Mouse (Mus musculus) midbrain, embryonic 14.5 days (tissue): ENCODE measurements around the gene Gm11567. TPM values are rescaled to one million over a fixed set of nuclear protein-coding genes. Genes with fewer than 3 reads are reported as not detected.
"Not testable (repeated sequence)": the region's sequence is repeated elsewhere in the genome, so short reads cannot be mapped to it uniquely, and the experiment has no call there.

Experiments used
- ATAC-seq: fragments of 200-750 bp; cut with Nextera tagmentation; 2 replicates; pipeline ENCODE4 v1.8.0; 2017; ENCODE audit warnings: moderate number of reproducible peaks, moderate library complexity; ENCODE audit not compliant: low FRiP score, low TSS enrichment
- DNase-seq: peaks from one replicate; pipeline ENCODE4 v3.0.0-alpha.2; 2015
- H3K27ac ChIP-seq: fragments of 300-500 bp; sonication (generic); replicated peaks from 2 replicates; pipeline ENCODE4 v1.5.1; 2014; ENCODE audit warnings: mild to moderate bottlenecking, low read depth, low read length, moderate library complexity
- H3K27me3 ChIP-seq: fragments of 300-500 bp; sonication (generic); 2 replicates; pipeline ENCODE4 v1.6.1; 2014; ENCODE audit warnings: low read length, control low read depth, mixed read lengths; ENCODE audit not compliant: control insufficient read depth, insufficient read depth
- H3K36me3 ChIP-seq: fragments of 300-500 bp; sonication (generic); 2 replicates; pipeline ENCODE4 v1.6.1; 2014; ENCODE audit warnings: low read length, control low read depth; ENCODE audit not compliant: control insufficient read depth, insufficient read depth
- H3K4me1 ChIP-seq: fragments of 300-500 bp; sonication (generic); 2 replicates; pipeline ENCODE4 v1.6.1; 2014; ENCODE audit warnings: mild to moderate bottlenecking, antibody characterized with exemption, low read length, control low read depth; ENCODE audit not compliant: control insufficient read depth, insufficient read depth
- H3K4me2 ChIP-seq: fragments of 300-500 bp; sonication (generic); 2 replicates; pipeline ENCODE4 v1.6.1; 2014; ENCODE audit warnings: mild to moderate bottlenecking, low read length, moderate library complexity
- H3K4me3 ChIP-seq: fragments of 300-500 bp; sonication (generic); replicated peaks from 2 replicates; pipeline ENCODE4 v1.5.1; 2014; ENCODE audit warnings: low read depth, low read length
- H3K9ac ChIP-seq: fragments of 300-500 bp; sonication (generic); replicated peaks from 2 replicates; pipeline ENCODE4 v1.6.1; 2014; ENCODE audit warnings: mild to moderate bottlenecking, low read length, moderate library complexity
- H3K9me3 ChIP-seq: fragments of 300-500 bp; sonication (generic); 2 replicates; pipeline ENCODE4 v1.6.1; 2016; ENCODE audit warnings: low read length, control low read depth, mixed read lengths; ENCODE audit not compliant: control insufficient read depth
- WGBS: fragments of 180-500 bp; shearing (Covaris S2); extraction: QIAGEN DNeasy Blood & Tissue Kit; methylation state at CpG from one replicate; pipeline ENCODE4 v1.1.7; 2014; 5-methylcytosine and 5-hydroxymethylcytosine counted together
- polyA plus RNA-seq: library from polyadenylated mRNA; unstranded; fragments of >200 nt; fragmentation: Nextera tagmentation; extraction: Ambion mirVana; gene quantifications from 2 replicates; pipeline ENCODE4 v1.2.1, GENCODE M21; 2014

Gene Gm11567
- polyA plus RNA-seq, 1 experiment from 2014 or later = not detected

DNA sequence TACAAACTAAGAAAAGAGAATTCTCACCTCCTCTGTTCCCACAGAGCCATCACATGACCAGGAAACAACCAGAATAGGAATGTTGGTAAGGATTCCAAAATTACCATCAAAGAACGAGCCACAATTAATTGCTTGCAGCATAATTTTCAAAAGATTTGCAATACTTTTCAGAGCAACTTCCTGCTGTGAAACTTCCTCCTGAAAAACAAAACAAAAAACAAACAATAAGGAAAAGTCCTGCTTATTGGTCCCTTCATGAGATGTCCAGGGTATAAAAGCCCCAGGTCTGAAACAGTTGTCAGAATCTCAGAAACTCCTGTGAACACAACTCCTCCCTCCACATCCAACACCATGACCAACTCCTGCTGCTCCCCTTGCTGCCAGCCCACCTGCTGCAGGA lies 5.9 kb upstream of the Gm11567 start, which contains the start of gene Krtap9-1:
Krtap9-1 (plus strand) TSS at position 301 of the 400 bp plus-strand sequence.
- not testable (repeated sequence) for H3K4me2 ChIP-seq, H3K27ac ChIP-seq, H3K4me3 ChIP-seq, ATAC-seq, H3K4me1 ChIP-seq, H3K27me3 ChIP-seq, H3K9me3 ChIP-seq, H3K9ac ChIP-seq, H3K36me3 ChIP-seq, DNase-seq
- 89% methylated on average over 1 of the region's 1 CpGs for WGBS

DNA sequence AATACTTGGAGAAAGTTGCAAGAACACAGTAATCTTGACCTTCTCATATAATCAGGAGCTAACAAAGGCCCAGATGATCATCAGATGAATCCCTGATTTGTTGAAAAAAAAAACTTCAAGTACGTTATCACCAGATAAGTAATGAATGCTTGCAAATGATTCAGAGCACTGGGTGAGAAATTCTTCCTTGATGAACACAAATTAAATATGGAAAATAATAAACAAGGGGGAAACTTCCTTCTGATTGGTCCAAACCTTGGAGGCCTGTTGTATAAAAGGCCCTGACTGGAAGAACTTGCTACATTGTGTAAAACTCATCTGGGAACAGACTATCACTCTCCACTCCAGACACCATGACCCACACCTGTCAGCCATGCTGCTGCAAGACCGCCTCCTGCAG lies 28.6 kb downstream of the Gm11567 start, which contains the start of gene Krtap31-1:
Krtap31-1 (plus strand) TSS at position 301 of the 400 bp plus-strand sequence.
- no peak within 1 kb of the TSS for H3K27ac ChIP-seq
- no peak within 1 kb of the TSS for H3K9ac ChIP-seq
- no peaks in the 10 kb centered on the region for H3K36me3 ChIP-seq
- H3K9me3 ChIP-seq = no peaks in the 10 kb centered on the region
- 82% methylated on average over 2 of the region's 2 CpGs for WGBS
- no peak within 1 kb of the TSS for H3K4me2 ChIP-seq
- no peaks in the 10 kb centered on the region for H3K27me3 ChIP-seq
- ATAC-seq (no peak), DNase-seq (no peak)
- H3K4me1 ChIP-seq = no peaks in the 10 kb centered on the region
- H3K4me3 ChIP-seq = no peak within 1 kb of the TSS

- Histone ChIP-seq H3K9me3 (0 out of 2 replicates have a peak, but pooled peaks cover 5% of the 10 kb centered on the region), H3K9ac (no peak within 1 kb of the TSS), H3K36me3 (no peaks in the 10 kb centered on the region), H3K4me2 (no peak within 1 kb of the TSS), H3K4me1 (no peaks in the 10 kb centered on the region), H3K27ac (no peak within 1 kb of the TSS), H3K4me3 (no peak within 1 kb of the TSS), H3K27me3 (no peaks in the 10 kb centered on the region)
- WGBS = 93% methylated on average over 3 of the region's 3 CpGs
- ATAC-seq = no peak
- no peak for DNase-seq
Observed at GRCm38 (mm10) chr11:99914451-99914850, 35.5 kb downstream of the Gm11567 start, which contains the start of gene Gm11565. Gene Gm11565, plus strand, starts transcription at chr11:99914751.

Other genes starting within 250 kb of the Gm11567 start
- gene Krtap4-2, start 244.1 kb upstream of the Gm11567 start, polyA plus RNA-seq = not detected in 2 replicates
- gene Krtap4-7, start 235.1 kb upstream of the Gm11567 start, polyA plus RNA-seq = not detected in 2 replicates
- not detected in 2 replicates for gene Gm11555, start 229.0 kb upstream of the Gm11567 start, polyA plus RNA-seq
- not detected in 2 replicates for gene Gm11563, start 220.2 kb upstream of the Gm11567 start, polyA plus RNA-seq
- gene Krtap4-6, start 213.2 kb upstream of the Gm11567 start, polyA plus RNA-seq = not detected in 2 replicates
- gene Gm14190, start 188.4 kb upstream of the Gm11567 start, polyA plus RNA-seq = not detected in 2 replicates
- gene Gm14180, start 144.9 kb upstream of the Gm11567 start, polyA plus RNA-seq = not detected in 2 replicates
- not detected in 2 replicates for gene Gm11595, start 106.3 kb upstream of the Gm11567 start, polyA plus RNA-seq
- gene Krtap4-8, start 98.5 kb upstream of the Gm11567 start, polyA plus RNA-seq = not detected in 2 replicates
- not detected in 2 replicates for gene Krtap4-9, start 94.0 kb upstream of the Gm11567 start, polyA plus RNA-seq
- not detected in 2 replicates for gene Gm11596, start 85.7 kb upstream of the Gm11567 start, polyA plus RNA-seq
- gene Gm11569, start 80.3 kb upstream of the Gm11567 start, polyA plus RNA-seq = not detected in 2 replicates
- gene Gm11554, start 74.7 kb upstream of the Gm11567 start, polyA plus RNA-seq = not detected in 2 replicates
- not detected in 2 replicates for gene Krtap4-13, start 69.3 kb upstream of the Gm11567 start, polyA plus RNA-seq
- gene Gm11564, start 63.5 kb upstream of the Gm11567 start, polyA plus RNA-seq = not detected in 2 replicates
- not detected in 2 replicates for gene 2300003K06Rik, start 41.1 kb upstream of the Gm11567 start, polyA plus RNA-seq
- gene Krtap4-16, start 27.6 kb upstream of the Gm11567 start, polyA plus RNA-seq = not detected in 2 replicates
- not detected in 2 replicates for gene Gm11568, start 21.3 kb upstream of the Gm11567 start, polyA plus RNA-seq
- not detected in 2 replicates for gene Gm11559, start 14.7 kb upstream of the Gm11567 start, polyA plus RNA-seq
- not detected in 2 replicates for gene Krtap9-1, start 5.8 kb upstream of the Gm11567 start, polyA plus RNA-seq
- not detected in 2 replicates for gene Krtap31-1, start 28.7 kb downstream of the Gm11567 start, polyA plus RNA-seq
- gene Gm11565, start 35.6 kb downstream of the Gm11567 start, polyA plus RNA-seq = not detected in 2 replicates
- gene Krtap31-2, start 57.1 kb downstream of the Gm11567 start, polyA plus RNA-seq = not detected in 2 replicates
- not detected in 2 replicates for gene Krtap9-5, start 69.3 kb downstream of the Gm11567 start, polyA plus RNA-seq
- gene Krtap29-1, start 99.9 kb downstream of the Gm11567 start, polyA plus RNA-seq = not detected in 2 replicates
- not detected in 2 replicates for gene Krtap16-1, start 107.4 kb downstream of the Gm11567 start, polyA plus RNA-seq
- gene Krtap17-1, start 114.8 kb downstream of the Gm11567 start, polyA plus RNA-seq = 0.61 TPM in 1 of 2 replicates, not detected in the other
- gene Krt33a, start 137.0 kb downstream of the Gm11567 start, polyA plus RNA-seq = not detected in 2 replicates
- gene Krt33b, start 150.7 kb downstream of the Gm11567 start, polyA plus RNA-seq = not detected in 2 replicates
- gene Krt34, start 162.4 kb downstream of the Gm11567 start, polyA plus RNA-seq = not detected in 2 replicates
- gene Krt31, start 171.4 kb downstream of the Gm11567 start, polyA plus RNA-seq = not detected in 2 replicates
- gene Krt32, start 209.0 kb downstream of the Gm11567 start, polyA plus RNA-seq = not detected in 2 replicates
- not detected in 2 replicates for gene Krt35, start 217.1 kb downstream of the Gm11567 start, polyA plus RNA-seq
- not detected in 2 replicates for gene Krt36, start 226.4 kb downstream of the Gm11567 start, polyA plus RNA-seq
- gene Krt13, start 242.4 kb downstream of the Gm11567 start, polyA plus RNA-seq = not detected in 2 replicates